Mouse (Mus musculus) heart, postnatal 0 days (tissue): ENCODE results near the gene Rhoj.

Source experiments
- CTCF ChIP-seq: IDR thresholded peaks from 2 replicates; pipeline ENCODE4 v1.5.1; 2016; ENCODE audit warnings: antibody characterized with exemption, control low read depth, low read depth
- EP300 ChIP-seq: IDR thresholded peaks from 2 replicates; pipeline ENCODE4 v1.6.1; 2016; ENCODE audit warnings: antibody characterized with exemption, low read depth

GRCm38 (mm10) chr12:75358714-75359113 is 50.6 kb downstream of the Rhoj start:
- TF ChIP-seq CTCF (no peak), EP300 (no peak)
